Mouse (Mus musculus) hindbrain, embryonic 15.5 days (tissue): ENCODE measurements at regions not wholly inside any gene's neighbourhood (a gene's known extent, or its start where the extent isn't known, plus 50 kb on each side); places are given as distances from the start of the nearest gene placed in this dataset.

Source experiments
- ATAC-seq: fragments of 200-750 bp; cut with Nextera tagmentation; 2 replicates; pipeline ENCODE4 v1.8.0; 2017; ENCODE audit warnings: low read depth, moderate number of reproducible peaks, moderate TSS enrichment; ENCODE audit not compliant: low FRiP score
- H3K27ac ChIP-seq: fragments of 300-500 bp; sonication (generic); replicated peaks from 2 replicates; pipeline ENCODE4 v1.5.1; 2015; ENCODE audit warnings: mild to moderate bottlenecking, inconsistent platforms
- H3K27me3 ChIP-seq: fragments of 300-500 bp; sonication (generic); 2 replicates; pipeline ENCODE4 v1.6.1; 2015; ENCODE audit warnings: control low read depth, inconsistent platforms
- H3K36me3 ChIP-seq: fragments of 300-500 bp; sonication (generic); 2 replicates; pipeline ENCODE4 v1.6.1; 2015; ENCODE audit warnings: control low read depth, inconsistent platforms
- H3K4me1 ChIP-seq: fragments of 300-500 bp; sonication (generic); replicated peaks from 2 replicates; pipeline ENCODE4 v1.6.1; 2015; ENCODE audit warnings: control low read depth, inconsistent platforms
- H3K4me2 ChIP-seq: fragments of 300-500 bp; sonication (generic); 2 replicates; pipeline ENCODE4 v1.6.1; 2015; ENCODE audit warnings: moderate library complexity, mild to moderate bottlenecking, inconsistent platforms
- H3K4me3 ChIP-seq: fragments of 300-500 bp; sonication (generic); 2 replicates; pipeline ENCODE4 v1.5.1; 2015; ENCODE audit warnings: mild to moderate bottlenecking, inconsistent platforms
- H3K9ac ChIP-seq: fragments of 300-500 bp; sonication (generic); 2 replicates; pipeline ENCODE4 v1.6.1; 2015; ENCODE audit warnings: inconsistent platforms
- H3K9me3 ChIP-seq: fragments of 300-500 bp; sonication (generic); 2 replicates; pipeline ENCODE4 v1.6.1; 2016; ENCODE audit warnings: control low read depth, inconsistent platforms
- WGBS: fragments of 180-500 bp; shearing (Covaris S2); methylation state at CpG from one replicate; pipeline ENCODE4 v1.1.7; 2015; 5-methylcytosine and 5-hydroxymethylcytosine counted together

DNA sequence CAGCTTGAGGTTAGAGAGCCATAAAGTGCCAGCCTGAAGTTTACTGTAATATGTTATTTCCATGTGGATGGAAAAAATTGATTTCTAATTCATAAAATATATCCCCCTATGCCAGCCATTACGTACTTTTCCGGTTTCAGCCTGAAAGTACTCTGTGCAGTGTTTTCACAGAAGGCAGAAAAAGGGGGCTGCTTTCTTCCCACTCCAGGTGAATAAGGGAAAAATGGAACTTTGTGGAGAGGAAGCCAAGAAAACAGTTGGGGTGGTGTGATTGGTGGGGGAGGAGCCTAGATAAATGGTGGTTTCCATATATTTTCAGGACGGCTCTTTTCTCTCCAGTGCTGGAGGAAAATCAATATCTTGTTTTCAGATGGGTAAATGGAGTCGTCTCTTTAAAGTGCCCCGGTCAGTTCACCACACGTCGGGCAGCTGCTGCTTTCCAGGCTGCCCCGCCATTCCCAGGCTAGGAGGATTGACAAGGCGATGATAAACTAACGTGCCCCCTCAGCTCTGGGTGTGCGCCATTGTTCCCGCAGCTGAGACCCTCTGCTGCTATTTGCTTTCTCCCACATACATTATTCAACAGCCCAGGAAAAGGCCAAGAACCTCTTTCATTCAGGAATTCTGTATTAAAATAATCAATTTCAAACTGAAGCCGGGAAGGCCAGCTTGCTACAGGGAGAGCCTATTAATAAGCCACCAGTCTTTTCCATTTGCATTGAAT, 127.1 kb upstream of the Atp11c start:
- Histone ChIP-seq H3K4me3 (no peak overlapping the region), H3K4me1 (0 out of 2 replicates have a peak, but pooled peaks cover 5% of the 10 kb centered on the region), H3K9me3 (no peaks in the 10 kb centered on the region), H3K9ac (no peak overlapping the region), H3K4me2 (peak overlapping the region; percentile 36), H3K27me3 (no peaks in the 10 kb centered on the region), H3K27ac (no peak overlapping the region), H3K36me3 (no peaks in the 10 kb centered on the region)
- no peak for ATAC-seq
- 21% methylated on average over 13 of the region's 13 CpGs for WGBS

DNA sequence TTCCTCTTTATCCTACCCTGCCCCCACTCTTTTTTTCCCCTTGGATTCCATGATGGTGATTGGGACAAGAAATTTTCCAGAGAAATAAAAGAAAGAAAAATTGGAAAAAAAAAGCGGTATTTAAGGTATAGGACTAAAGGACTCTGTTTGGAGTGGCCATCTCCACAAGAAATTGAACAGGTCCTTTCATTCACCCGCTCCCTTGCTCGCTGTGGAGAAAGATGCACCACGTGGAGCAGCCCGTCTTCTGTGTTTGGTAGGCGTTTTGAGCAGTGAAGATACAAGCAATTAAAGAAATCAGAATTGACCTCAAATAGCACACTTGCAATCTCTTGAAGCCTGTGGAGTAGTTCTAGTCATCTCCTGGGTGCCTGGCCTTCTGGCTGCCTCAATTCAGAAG, 126.3 kb upstream of the Atp11c start:
- no peaks in the 10 kb centered on the region for H3K36me3 ChIP-seq
- 0 out of 2 replicates have a peak, but pooled peaks cover 5% of the 10 kb centered on the region for H3K4me1 ChIP-seq
- H3K4me3 ChIP-seq = no peak overlapping the region
- peak overlapping the region; percentile 49 for H3K4me2 ChIP-seq
- ATAC-seq = no peak
- no peaks in the 10 kb centered on the region for H3K27me3 ChIP-seq
- no peaks in the 10 kb centered on the region for H3K9me3 ChIP-seq
- H3K27ac ChIP-seq = no peak overlapping the region
- H3K9ac ChIP-seq = no peak overlapping the region
- 29% methylated on average over 6 of the region's 6 CpGs for WGBS

DNA sequence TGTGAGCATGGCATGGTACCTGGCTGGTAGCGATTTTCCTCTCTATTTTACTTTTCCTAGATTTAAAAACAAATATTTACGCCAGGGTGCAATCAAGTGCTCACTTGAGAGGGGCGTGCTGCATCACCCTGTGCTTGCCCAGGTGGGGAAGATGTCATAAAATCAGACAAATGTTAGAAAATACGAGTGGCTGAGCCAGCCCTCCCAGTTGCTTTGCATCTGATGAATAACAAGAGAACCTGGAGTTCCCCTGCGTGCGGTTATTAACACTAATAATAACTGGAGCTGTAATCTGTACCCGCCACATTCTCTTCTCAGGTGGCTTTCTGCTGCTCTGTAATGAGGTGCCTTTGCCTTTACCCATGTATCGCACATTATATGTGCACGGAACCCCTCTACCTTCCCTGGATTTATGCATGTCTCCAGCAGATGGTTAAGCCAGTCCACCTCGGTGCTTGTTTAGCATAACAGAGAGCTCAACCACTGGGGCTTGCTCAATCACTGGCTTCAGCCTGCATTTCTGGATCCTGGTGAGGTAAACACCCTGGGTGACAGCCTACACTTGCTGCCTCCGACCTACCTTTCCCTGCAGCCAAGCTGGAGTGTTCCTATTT, 125.8 kb upstream of the Atp11c start:
- Histone ChIP-seq H3K4me3 (peak overlapping the region; percentile 23; the same call in 1 of the 2 replicates), H3K9ac (no peak overlapping the region)
- 0 out of 2 replicates have a peak, but pooled peaks have one; percentile 6 for ATAC-seq

DNA sequence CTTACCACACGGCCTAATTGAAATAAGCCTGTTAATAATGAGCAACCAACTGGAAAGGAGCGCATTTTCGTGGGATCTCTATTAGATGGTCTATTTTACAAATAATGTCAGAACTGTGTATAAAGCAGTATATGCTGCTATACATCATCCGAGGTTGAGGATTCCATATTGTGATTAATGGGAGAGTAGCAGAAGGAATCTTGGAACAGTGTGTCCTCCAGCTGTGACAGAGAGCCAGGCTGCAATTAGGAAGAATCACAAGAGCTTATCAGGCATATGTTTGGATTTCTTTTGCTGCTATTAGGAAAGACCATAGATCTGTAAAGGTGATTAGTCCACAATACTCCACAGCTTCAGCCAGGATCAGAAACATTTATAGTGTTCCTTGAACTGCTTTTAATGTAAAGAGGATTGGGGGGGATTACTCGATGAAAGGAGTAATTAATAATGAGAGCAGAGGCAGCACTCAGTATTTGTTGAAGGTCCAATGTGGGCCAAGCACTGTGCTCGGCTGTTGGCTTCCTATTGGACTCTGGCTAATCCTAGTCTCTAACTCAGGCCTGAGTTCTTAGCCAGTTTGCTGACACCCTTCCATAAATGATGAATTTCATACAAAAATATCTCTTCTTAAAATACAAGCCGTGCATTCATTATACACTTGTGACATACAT, 88.7 kb upstream of the Atp11c start:
- ATAC-seq = no peak

More for the DNA sequence above, 125.8 kb upstream of the Atp11c start:
- Histone ChIP-seq H3K4me2 (peak overlapping the region; percentile 49), H3K27me3 (no peaks in the 10 kb centered on the region), H3K4me1 (0 out of 2 replicates have a peak, but pooled peaks cover 5% of the 10 kb centered on the region), H3K9me3 (no peaks in the 10 kb centered on the region), H3K36me3 (no peaks in the 10 kb centered on the region), H3K27ac (no peak overlapping the region)
- WGBS = 23% methylated on average over 11 of the region's 11 CpGs

DNA sequence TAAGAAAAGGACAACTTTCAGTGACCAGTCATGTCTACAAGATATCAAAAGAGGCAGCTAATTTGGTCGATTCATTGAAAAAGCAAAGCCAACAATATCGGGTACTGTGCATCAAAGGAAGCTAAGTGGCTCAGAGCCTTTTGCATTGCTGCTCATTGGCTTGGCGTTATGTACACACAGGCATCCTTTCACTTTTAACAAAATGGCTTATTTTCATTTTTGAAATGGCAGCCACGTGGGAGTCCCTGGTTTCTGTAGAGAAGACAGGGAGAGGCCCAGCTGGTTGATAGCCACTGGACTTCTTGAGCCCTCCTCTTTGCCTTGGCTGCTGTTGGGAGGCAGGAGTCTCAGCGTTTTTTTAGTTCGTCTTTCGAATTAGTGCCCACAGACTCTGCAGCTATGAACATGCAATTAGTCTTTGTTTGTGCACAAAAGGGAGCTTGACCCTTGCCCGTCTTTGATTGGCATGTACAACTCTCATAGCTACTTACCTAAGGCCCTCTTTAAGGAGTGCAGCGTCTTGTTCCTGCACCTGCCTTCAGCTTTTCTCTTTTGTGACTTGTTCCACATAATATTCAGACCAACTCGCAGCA, 52.3 kb upstream of the Atp11c start:
- 49% methylated on average over 10 of the region's 10 CpGs for WGBS
- ATAC-seq = no peak
- Histone ChIP-seq H3K4me2 (no peak overlapping the region), H3K4me3 (no peak overlapping the region), H3K9me3 (no peaks in the 10 kb centered on the region), H3K27ac (no peak overlapping the region), H3K36me3 (no peaks in the 10 kb centered on the region), H3K27me3 (no peaks in the 10 kb centered on the region), H3K9ac (no peak overlapping the region), H3K4me1 (no peaks in the 10 kb centered on the region)

More for the DNA sequence above, 88.7 kb upstream of the Atp11c start:
- Histone ChIP-seq H3K36me3 (no peaks in the 10 kb centered on the region), H3K27ac (no peak overlapping the region), H3K4me3 (no peak overlapping the region), H3K27me3 (no peaks in the 10 kb centered on the region), H3K4me2 (no peak overlapping the region), H3K9ac (no peak overlapping the region), H3K9me3 (no peaks in the 10 kb centered on the region), H3K4me1 (no peaks in the 10 kb centered on the region)
- WGBS = 66% methylated on average over 7 of the region's 7 CpGs
